Mouse (Mus musculus) MEL-GATA-1-ER (cell line): ENCODE measurements around the gene Plin3.
"Not testable (repeated sequence)": the region's sequence is repeated elsewhere in the genome, so short reads cannot be mapped to it uniquely, and the experiment has no call there.

ENCODE experiments used
- DNase-seq: peaks from one replicate; pipeline ENCODE4 v3.0.0-alpha.2; 2012; ENCODE audit warnings: low read depth; ENCODE audit errors: extremely low read depth

Gene Plin3

DNA sequence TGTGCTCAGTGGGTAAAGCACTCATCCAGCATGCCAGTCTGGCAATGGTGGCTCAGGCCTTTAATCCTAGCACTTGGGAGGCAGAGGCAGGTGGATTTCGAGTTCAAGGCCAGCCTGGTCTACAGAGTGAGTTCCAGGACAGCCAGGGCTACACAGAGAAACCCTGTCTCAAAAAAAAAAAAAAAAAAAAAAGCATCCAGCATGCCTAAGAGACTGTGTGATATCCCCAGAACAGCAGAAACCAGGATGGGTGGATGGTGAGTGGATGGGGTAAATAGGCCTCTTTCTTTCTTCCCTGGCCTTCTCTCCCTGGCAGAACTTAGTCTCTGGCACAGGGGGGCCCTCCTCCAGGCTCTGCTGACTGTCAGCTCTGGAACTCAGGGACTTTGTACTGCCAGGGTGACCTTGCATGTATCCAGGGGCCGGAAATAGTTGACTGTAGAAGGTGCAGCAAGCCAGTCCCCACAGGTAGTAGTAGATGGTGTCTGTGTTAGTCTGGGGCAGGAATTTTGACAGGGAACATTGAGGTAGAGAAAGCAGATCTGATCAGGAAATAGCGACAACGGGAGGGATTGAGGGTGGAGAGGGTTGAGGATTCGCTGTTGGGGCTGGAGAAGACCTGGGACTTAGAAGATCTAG, 16.7 kb downstream of the Plin3 start:
- no peak for DNase-seq

GRCm38 (mm10) chr17:56273986-56274385, 18.7 kb downstream of the Plin3 start:
- DNase-seq = no peak

GRCm38 (mm10) chr17:56273482-56273881, 19.2 kb downstream of the Plin3 start:
- no peak for DNase-seq

GRCm38 (mm10) chr17:56272644-56273043, 20.0 kb downstream of the Plin3 start:
- no peak for DNase-seq

DNA sequence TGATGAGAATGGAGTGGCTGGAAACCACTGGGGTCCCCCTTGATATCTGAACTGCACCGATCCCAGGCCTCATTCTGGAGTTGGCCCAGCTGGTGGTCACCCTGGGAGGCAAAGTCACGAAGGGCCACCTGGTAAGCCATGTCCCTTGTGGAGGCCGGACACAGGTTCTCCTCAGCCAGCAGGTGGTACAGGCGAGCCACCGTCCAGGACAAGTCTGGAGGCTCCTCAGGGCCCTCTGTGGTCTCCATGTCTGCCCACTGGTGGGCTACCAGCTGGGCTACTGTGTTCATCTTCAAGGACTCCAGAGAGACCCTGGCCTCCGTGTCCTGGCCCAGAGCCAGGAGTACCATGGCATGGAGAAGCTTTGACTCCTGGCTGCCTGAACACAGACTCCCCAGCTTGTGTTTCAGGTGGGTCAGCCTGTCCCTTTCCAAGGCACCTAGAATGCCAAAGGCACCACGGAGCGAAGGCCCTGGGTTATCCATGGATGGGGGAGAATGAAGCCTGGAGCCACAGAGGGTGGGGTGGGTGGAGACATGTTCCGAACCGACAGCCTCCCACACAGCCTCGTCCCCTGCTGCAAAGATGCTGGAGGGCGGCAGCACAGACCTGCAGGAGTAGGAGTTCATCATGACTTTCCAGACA, 20.9 kb downstream of the Plin3 start:
- DNase-seq = no peak

GRCm38 (mm10) chr17:56269741-56270140, 22.9 kb downstream of the Plin3 start:
- DNase-seq = no peak

DNA sequence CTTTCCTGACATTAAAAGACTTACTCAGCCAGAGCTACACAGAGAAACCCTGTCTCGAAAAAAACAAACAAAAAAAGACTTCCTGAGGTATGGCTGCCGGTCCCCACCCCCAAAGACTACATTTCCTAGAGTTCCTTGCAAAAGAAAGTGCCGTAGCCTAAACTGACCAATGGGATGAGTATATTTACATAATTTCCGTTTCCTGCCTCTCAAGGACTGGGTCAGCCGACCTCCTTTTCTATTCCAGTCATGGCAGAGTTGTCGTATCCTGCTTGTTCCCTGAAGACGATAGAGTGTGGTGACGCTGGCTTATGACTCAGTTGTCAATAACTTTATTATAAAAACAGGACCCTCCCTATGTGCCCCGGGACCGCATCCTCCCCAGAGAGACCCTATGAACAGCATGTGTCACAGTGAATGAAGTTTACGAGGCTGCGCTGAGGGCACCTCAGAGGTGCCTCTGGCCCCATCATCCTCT, 23.5 kb downstream of the Plin3 start:
- DNase-seq = peak; percentile 85

GRCm38 (mm10) chr17:56266271-56266670, 26.4 kb downstream of the Plin3 start:
- DNase-seq = no peak

- no peak for DNase-seq
Measured at GRCm38 (mm10) chr17:56265869-56266268, 26.8 kb downstream of the Plin3 start.

DNA sequence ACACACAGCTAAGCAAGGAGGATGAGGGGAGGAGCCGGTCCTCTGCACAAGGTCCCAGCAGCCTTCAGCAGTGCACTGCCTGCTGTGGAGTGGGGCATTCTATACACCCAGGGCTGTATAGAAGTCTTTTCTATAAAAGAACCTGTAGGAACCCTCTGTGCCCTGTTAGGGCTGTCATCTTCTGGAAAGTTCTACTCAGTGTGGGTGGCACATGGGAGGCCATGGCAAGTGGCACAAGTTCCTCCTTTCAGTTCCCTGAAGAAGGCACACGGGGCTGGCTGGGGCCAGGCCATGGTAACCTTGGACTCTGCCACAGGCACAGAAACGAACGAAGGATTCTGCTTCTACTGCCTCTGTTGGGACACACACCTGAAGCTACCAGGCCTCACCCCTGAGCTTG, 27.7 kb downstream of the Plin3 start:
- no peak for DNase-seq

DNA sequence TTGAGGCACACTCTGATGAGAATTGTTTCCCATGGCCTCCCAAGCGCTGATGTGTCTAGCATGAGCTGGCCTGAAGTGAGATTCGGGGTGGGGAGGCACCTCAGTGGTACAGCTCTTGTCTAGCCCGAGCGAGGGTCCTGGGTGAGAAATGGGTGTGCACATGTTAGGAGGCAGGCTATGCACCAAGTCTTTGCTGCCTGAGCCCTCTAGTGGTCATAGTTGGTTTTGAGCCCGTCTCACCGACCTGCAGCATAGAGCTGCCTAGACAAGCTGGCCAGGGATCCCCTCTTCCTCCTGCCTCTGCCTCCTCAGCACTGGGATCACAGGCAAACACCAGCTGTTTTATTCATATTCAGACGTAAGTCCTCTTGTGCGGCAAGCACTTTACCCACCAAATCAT, 28.7 kb downstream of the Plin3 start:
- peak; percentile 71 for DNase-seq

DNA sequence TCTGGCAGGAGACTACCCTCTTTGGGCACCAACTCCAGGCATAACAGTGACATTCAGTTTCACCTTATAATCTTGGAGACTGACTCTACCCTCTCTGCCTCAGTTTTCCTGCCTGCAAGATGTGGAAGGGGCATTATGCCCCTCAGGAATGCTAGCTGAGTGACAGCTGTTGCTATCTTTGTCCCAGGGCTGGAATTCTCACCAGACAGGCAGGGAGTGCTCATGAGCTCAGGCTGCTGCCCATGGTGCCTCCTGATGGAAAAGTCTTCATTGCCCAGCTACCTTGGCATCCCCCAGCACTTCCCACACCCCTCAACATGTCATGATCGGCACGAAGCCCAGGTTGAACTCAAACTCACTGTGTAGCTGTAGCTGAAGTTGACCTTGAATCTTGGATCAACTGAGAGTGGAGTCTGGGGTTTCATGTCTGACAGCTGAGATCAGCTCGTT, 30.0 kb downstream of the Plin3 start:
- no peak for DNase-seq

GRCm38 (mm10) chr17:56261166-56261565, 31.5 kb downstream of the Plin3 start:
- DNase-seq = no peak

- no peak for DNase-seq
Measured at GRCm38 (mm10) chr17:56259301-56260037, 33.2 kb downstream of the Plin3 start.

GRCm38 (mm10) chr17:56258812-56259211, 33.9 kb downstream of the Plin3 start:
- not testable (repeated sequence) for DNase-seq

- DNase-seq = not testable (repeated sequence)
Measured at GRCm38 (mm10) chr17:56258269-56258668, 34.4 kb downstream of the Plin3 start.

GRCm38 (mm10) chr17:56257181-56257894, 35.3 kb downstream of the Plin3 start:
- no peak for DNase-seq

DNA sequence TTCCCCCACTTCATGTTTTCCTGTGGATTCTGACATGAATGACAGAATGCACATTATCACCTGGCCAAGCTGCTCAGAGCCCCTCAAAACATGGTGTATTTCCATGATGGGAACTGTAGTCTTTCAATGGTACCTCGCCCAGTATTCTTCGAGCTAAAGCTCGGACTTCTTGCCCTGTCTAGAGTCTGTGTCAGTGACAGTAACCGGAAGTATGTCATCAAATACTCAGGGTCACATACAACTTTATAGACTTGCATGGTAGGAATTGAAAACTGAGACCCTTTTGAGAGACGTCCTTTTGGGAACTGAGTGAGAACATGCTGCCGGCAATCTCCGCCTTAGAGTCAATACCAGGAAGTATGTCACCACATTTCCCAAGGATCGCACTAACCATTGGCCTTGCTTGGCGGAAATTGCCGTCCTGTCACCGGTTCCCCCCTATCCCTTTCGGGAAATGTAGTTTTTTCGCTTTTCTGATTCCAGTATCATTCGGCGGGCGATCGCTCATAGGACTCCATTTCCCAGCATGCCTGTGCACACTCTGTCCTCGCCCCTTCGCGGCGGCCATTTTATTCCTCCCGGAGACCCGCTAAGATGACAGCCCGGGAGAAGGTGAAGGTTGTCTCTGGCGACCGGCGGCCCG, 36.3 kb downstream of the Plin3 start, which contains the start of gene Fem1a:
Gene Fem1a, plus strand, starts transcription at position 572 of the 643 bp plus-strand sequence.
- DNase-seq = peak; percentile 99

DNA sequence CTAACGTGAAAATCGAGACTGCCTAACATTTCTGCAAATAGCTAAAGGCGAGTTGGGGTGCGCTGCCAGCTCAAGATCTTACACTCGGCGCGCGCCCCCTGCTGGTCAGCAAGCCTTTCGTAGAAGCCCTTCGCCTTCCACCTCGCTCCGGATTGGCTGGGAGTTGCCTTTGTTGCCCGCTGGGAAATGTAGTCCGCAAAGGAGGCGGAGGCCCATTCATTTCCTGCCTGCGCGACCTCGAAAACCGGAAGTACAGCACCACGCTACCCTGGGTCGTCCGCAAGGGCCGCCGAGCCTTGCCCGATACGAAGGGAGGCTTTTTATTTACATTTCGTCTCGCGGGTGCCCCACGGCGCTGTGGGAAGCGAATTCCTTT, 36.8 kb downstream of the Plin3 start:
- DNase-seq = peak; percentile 96

DNA sequence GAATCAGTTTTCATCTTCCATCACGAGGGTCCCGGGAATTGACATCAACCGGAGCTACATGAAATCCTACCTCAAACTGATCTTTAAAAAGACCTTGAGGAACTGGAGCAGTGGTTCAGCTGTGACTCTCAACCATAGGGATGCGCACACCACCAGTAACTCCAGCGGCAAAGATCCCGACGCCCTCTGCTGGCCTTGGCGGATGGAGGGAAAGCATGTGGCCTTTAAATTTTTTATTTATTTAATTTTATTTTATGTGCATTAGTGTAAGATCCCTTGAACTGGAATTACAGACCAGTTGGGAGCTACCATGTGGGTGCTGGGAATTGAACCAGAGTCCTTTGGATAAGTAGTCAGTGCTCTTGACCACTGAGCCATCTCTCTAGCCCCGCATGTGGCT, 37.2 kb downstream of the Plin3 start:
- peak; percentile 50 for DNase-seq

DNA sequence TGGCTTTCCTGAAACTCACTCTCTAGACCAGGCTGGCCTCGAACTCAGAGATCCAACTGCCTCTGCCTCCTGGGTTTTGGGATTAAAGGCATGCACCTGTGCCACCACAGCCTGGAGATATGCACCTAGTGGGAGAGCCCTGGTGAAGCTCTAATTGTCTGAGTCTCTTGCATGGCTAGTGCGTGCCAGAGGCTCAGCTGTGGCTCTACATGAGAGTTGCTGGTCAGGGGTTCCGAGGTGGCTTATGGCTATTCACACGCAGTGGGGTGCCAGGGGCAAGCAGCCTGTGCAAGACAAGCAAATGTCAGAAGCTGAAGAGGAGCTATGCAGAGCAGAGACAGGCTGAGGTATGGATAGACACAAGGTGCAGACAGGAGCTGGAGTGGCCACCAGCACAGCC, 38.0 kb downstream of the Plin3 start:
- no peak for DNase-seq
